Mouse (Mus musculus) E14TG2a.4 (cell line): Measurements from ENCODE around the gene Nin.

ENCODE experiments used
- CTCF ChIP-seq: conservative IDR thresholded peaks from 2 replicates; pipeline ENCODE4 v1.5.1; 2014; ENCODE audit warnings: low read length
- POU5F1 ChIP-seq: IDR thresholded peaks from 2 replicates; pipeline ENCODE4 v1.6.1; 2014; ENCODE audit warnings: low read length, borderline replicate concordance

DNA sequence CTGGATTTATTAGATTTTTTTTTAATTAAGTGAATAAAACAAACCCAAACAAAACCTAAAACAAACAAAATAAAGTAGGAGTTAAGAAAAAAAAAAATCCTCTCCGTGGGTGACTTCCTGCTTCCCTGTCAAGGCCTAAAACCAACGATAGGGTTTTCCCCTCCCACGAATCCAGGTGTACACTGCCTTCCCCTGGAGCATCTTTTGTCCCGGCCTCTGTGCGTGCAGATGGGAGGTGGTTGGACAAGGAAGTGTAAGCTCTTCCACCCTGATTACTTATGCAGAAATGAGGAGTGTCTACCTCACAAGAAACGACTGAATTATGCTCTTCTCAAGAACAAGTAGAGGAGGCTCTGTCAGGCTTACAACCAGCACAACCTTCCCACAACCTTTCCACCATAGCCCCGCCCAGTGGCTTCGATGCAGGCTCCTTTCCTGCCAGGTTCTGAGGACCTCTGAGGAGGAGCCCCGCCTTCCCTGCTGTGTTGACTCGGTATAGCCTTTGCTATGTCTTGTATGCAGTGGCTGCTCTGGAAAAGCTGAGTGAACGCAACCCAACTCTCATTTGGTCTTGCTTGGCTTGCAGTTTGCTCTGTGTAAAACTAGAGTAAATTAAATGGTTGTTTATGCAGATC, 35.2 kb upstream of the Nin start:
- TF ChIP-seq CTCF: no peak
- TF ChIP-seq POU5F1: no peak
